Mouse (Mus musculus): ENCODE results near the gene Pum1. TPM values are rescaled to one million over a fixed set of nuclear protein-coding genes. Genes with fewer than 3 reads are reported as not detected.
"Not testable (repeated sequence)": the region's sequence is repeated elsewhere in the genome, so short reads cannot be mapped to it uniquely, and the experiment has no call there.

The Pum1 gene
- total RNA-seq, 2 experiments from 2014 or later = 28.8 to 37.7 TPM

DNA sequence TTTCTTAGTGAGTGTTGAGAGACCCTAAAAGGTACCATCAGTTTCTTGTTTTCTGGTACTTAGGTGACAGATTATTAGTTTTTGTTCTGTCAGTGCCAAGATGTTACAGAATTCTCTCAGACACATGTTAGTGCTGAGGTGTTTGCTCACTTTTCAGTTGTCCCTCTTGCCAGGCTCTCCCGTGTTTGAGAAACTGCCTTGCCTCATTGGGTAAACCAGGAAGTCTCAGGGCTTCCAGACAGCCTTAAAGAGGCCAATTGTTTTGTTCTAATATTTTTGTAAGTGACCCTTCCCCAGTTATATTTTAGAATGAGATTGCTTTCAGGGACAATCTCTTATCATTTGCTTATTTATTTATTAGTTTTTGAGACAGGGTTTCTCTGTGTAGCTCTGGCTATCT, 2.1 kb downstream of the Pum1 start:
- no peak for DNase-seq
- intact Hi-C loops (cut with DNase I) = loop anchor here (5.0 kb wide), 1 partner anchor 222 kb away; no protein-coding TSS in a partner anchor

DNA sequence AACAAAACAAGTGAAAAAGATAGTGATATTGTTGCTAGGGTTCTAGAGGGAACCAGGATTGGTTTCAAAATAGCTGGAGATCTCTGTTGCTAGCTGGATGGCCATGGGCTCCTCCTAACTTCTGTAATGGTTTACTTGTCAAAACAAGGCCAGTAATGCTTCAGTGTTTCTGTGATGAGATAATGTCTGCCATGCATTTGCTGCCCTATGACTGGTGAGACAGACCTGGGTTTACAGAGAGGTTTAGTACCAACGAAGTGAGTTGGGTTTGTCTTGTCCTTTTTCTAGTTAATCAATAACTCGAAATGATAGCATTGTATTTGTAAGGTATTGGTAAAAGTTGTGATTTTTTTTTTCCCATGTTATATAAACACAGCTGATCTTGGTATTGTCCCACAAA, 4.6 kb downstream of the Pum1 start:
- intact Hi-C loops (cut with DNase I) = loop anchor here (5.0 kb wide), 1 partner anchor 220 kb away; no protein-coding TSS in a partner anchor
- no peak for DNase-seq

DNA sequence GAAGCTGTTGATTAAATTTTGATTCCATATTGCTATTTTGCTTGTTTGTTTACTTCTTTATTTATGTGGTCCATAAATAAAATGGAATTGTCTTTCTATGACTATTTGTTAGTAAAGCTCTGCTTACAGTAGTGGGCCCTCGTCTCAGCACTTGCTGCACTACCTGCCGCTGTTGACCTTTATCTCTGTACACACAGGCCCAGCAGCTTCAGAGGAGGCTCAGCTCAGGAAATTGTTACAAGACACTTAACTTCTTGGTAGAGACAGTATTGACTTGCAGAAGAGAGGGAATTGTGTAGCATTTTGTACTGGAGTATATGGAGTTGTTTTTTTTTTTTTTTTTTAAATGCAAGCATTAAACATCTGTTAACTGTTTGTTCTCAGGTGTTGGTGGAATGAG, 5.4 kb downstream of the Pum1 start:
- DNase-seq = no peak
- intact Hi-C loops (cut with DNase I) = loop anchor here (5.0 kb wide), 1 partner anchor 219 kb away; no protein-coding TSS in a partner anchor

DNA sequence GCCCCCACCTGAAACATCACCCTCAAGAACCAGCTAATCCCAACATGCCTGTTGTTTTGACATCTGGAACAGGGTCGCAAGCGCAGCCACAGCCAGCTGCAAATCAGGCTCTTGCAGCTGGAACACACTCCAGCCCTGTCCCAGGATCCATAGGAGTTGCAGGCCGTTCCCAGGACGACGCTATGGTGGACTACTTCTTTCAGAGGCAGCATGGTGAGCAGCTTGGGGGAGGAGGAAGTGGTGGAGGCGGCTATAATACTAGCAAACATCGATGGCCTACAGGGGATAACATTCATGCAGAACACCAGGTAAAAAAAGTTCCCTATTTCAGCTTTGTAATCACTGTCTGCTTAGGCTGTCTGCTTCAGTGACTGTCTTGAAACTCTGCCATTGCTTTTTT, 5.9 kb downstream of the Pum1 start:
- intact Hi-C loops (cut with DNase I) = loop anchor here (5.0 kb wide), 1 partner anchor 218 kb away; no protein-coding TSS in a partner anchor
- no peak for DNase-seq

DNA sequence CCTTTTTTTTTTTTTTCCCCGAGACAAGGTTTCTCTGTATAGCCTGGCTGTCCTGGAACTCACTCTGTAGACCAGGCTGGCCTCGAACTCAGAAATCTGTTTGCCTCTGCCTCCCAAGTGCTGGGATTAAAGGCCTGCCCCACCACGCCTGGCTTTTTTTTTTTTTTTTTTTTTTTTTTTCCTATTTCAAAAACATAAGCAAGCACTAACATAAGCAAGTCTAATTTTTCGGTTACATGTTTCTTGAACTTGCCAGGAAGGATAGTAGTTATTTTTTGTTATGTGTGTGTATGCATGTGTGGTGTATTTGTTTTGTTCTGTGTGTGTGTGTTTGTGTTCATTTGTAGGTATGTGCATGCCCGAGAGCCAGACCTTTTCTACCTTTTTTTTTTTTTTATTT, 6.9 kb downstream of the Pum1 start:
- DNase-seq; intact Hi-C loops (cut with DNase I): not testable (repeated sequence)

DNA sequence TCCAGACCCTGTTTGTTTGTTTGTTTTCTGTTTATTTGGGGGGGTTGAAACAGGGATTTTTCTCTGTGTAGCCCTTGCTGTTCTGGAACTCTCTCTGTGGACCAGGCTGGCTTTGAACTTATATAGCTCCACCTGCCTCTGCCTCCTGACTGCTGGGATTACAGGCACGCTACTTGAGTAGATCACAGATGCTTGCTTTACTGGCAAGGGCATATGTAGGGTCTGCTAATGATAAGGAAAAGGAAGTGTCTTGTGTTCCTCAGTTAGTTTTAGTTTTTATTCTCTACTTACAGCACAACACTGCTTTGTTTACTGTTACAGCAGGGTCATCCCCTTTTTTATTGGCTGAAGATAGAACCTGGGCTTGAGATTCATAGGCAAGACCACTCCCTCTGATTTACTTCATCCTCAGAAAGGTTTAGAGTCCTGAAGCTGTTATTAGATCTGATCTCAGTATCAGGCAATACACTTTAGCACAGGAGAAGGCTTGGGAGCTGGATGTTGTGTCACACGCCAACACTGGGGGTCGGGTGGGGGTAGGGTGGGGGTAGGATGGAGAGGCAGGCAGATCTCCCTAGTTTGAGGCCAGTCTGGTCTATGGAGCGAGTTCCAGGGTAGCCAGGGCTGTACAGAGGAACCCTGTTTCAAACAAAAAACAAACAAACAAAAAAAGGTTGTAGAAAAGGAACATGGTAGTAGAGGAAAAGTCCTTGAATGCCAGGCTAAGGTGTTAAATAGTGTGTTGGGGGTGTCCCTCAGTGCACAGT, 8.1 kb downstream of the Pum1 start:
- intact Hi-C loops (cut with DNase I) = no loop called here
- no peak for DNase-seq

DNA sequence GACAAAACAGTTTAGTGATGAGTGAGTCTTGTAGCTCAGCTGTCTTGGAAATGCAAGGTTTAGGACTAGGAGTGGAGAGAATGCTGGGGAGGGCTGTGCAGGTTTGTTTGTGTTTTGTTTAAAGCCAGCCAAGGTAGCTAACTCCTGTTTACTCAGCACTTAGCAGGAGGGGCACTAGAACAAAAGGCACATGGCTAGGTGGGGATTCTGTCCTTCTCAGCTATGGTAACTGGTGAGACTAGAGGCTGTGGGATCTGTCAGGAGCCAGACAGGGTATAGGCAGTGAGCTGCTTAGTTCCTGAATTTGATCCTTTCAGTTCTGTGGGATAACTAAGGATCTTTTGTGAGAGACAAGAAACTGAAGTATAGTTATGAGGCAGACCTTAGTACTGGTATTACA, 9.0 kb downstream of the Pum1 start:
- no peak for DNase-seq
- intact Hi-C loops (cut with DNase I) = no loop called here

DNA sequence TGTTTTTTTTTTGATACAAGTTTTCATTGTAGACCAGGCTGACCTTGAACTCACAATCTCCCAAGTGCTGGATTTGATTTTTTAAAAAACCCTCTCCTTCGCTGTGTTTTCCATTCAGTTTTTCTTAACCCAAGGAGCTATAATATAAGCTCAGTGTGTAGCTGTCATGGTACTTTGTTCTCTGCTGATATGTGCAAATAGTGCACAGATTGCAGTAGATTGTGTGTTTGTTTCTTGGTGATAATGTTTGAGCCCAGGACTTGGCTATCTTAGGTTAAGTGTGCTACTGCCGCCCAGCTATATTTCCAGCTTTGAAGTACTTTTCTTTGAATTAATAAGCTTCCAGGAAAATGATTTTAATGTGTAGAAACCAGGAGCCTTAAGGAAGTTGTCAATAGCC, 13.6 kb downstream of the Pum1 start:
- intact Hi-C loops (cut with DNase I) = no loop called here
- no peak for DNase-seq

DNA sequence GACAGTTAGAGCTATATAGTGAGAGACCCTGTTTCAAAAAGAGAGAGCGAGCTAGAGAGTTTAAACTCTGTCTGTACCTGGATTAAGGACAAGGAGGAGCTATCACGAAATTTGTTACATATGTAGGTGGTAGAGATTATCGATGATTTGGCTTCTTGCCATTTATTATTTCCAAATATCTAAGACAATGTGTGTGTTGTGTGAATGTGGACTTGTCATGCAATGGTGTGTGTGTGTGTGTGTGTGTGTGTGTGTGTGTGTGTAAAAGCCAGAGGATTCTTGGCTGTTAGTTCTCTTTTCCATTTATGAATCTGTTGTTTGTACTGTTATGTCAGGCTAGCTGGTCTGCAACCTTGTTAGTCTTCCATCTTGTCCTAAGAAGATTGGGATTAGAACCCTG, 15.0 kb downstream of the Pum1 start:
- intact Hi-C loops (cut with DNase I) = no loop called here
- DNase-seq = no peak

DNA sequence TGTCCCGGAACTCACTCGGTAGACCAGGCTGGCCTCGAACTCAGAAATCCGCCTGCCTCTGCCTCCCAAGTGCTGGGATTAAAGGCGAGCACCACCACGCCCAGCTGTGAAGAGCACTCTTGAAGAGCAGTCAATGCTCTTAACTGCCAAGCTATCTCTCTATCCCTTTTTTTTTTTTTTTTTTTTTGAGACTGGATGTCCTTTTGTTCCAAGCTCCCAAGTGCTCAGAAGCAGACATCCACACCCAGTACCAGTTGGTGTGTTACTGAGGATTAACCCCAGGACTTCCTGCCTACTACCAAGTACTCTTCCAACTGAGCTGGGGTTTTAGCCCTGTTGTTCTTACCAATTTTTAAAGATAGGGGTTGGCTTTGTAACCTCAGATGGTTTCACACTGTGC, 17.6 kb downstream of the Pum1 start:
- intact Hi-C loops (cut with DNase I) = no loop called here
- DNase-seq = no peak

DNA sequence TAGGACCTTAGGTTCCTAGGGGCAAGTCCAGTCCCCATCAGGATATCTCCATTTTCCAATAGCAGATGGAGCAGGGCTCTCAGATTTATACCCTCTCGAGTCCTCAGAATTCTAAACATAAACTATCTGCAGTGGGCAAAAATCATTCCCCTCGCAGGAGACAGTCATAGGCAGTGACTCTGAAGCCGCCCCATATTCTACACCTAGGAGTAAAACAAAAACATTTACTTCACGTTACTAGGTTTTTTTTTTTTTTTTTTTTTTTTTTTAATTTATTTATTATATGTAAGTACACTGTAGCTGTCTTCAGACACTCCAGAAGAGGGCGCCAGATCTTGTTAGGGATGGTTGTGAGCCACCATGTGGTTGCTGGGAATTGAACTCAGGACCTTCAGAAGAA, 19.9 kb downstream of the Pum1 start:
- intact Hi-C loops (cut with DNase I); DNase-seq: not testable (repeated sequence)

DNA sequence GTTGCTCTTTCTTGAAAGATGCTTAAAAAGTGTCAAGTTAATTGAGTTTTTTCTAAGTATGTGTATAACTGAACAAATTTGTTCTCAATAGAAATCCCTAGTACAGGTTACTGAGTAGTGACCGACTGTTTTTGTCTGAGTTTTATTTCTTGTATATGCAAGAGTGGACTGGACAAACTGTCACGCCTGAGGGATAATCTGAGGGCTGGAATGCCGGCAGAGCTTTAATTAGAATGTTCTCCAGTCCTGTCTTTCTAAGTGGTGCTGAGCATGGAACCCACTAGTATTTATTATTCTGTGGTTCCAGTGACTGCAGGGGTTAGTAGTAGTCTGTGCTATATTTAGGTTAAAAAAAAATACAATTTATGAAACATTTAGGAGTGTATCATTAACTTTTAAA, 30.8 kb downstream of the Pum1 start:
- no peak for DNase-seq
- intact Hi-C loops (cut with DNase I) = no loop called here

DNA sequence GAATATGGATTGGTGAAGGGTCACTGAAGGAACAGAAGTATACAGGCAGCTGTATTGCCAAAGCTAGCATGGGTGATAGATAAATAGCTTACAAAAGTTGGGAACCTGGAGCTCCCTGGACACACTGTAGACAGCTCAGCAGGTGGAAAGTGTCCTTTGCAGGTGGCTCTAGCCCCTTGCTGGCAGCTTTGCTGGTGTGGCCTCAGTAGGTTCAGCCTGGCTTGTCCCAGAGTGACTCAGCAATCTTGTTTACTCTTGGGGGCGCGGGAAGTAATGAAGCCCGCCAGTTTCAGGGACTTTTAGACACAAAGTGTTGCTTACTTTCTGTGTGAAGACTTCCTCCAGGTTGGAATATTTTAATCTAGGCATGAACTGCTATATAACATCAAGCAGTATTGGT, 31.9 kb downstream of the Pum1 start:
- no peak for DNase-seq

DNA sequence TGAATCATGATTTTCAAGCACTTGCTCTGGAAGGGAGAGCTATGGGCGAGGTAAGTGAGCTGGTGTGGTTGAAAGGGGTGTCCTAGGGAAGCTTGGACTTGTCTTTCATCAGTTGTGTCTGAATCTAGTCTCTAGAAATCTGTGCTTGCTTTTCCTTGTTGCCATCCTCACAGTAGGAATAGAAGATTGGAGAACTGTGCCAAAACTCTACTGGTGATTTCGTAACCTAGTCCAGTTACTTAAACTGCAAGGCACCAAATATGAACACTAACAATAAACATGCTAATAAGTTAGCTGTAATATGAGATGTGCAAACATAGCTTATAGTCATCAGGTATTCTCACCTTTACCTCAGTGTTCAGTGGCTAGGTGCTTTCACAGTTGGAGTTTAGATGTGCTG, 37.9 kb downstream of the Pum1 start:
- DNase-seq = no peak
- intact Hi-C loops (cut with DNase I) = no loop called here

More for the DNA sequence above, 31.9 kb downstream of the Pum1 start:
- intact Hi-C loops (cut with DNase I) = no loop called here

DNA sequence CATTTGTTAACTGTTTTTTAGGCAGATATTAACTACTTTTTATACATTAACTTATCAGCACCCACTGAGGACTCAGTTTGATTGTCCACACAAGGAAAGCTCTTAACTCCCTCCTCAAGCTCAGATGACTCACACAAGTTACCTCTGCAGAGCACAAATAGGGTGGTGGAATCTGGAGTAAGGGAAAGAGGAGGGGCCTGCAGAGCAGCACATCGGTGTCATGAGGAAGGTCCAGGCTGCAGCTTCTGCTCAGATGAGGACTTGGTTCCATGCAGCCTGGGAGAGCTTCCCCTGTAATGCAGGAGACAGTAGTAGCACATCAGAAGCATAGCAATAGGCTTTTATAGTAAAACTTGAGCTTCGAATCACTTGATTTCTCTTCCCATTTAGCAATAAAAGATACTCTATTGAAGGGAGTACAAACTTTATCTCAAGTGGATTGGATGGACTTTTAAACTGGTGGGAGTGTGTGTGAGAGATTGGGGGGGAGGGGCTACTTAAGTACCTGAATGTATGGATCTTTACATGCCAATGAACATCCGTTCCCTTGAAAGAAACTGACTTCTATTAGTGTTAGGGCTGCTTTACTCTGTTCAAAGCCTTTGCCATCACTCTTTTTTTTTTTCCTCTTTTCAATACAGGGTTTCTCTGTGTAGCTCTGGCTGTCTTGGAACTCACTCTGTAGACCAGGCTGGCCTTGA, 39.9 kb downstream of the Pum1 start:
- intact Hi-C loops (cut with DNase I) = no loop called here
- no peak for DNase-seq

DNA sequence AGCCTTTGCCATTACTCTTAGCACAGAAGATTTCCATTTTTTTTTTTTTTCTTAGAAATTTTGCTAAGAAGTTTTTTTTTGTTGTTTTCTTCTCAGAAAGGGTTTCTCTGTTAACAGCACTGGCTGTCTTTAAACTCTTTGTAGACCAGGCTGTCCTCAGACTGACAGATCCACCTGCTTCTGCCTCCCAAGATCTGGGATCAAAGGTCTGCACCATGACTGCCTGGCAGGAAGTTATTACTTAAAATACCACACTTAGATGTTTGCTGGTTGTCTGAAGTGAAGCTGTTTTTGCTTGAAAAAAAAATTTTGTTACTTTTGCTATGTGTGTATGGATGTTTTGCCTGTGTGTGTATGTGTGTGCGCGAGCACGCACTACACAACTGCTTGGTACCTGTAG, 40.5 kb downstream of the Pum1 start:
- no peak for DNase-seq
- intact Hi-C loops (cut with DNase I) = no loop called here

DNA sequence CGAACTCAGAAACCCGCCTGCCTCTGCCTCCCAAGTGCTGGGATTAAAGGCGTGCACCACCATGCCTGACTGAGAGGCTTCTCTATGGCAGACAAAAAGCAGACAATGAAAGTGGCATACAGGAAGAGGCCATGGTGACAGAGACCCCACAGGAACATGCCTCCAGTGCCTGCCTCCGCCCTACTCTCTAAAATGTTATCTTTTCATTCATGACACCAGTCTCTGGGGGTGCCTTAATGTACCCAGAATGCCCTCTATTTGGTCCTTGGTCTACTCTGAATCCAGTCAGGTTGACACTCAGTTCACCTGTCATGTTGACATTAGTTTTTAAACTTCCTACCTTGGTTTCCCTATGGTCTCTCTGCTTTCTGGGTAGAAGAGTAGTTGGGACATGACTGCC, 41.5 kb downstream of the Pum1 start:
- intact Hi-C loops (cut with DNase I) = no loop called here
- DNase-seq = no peak

DNA sequence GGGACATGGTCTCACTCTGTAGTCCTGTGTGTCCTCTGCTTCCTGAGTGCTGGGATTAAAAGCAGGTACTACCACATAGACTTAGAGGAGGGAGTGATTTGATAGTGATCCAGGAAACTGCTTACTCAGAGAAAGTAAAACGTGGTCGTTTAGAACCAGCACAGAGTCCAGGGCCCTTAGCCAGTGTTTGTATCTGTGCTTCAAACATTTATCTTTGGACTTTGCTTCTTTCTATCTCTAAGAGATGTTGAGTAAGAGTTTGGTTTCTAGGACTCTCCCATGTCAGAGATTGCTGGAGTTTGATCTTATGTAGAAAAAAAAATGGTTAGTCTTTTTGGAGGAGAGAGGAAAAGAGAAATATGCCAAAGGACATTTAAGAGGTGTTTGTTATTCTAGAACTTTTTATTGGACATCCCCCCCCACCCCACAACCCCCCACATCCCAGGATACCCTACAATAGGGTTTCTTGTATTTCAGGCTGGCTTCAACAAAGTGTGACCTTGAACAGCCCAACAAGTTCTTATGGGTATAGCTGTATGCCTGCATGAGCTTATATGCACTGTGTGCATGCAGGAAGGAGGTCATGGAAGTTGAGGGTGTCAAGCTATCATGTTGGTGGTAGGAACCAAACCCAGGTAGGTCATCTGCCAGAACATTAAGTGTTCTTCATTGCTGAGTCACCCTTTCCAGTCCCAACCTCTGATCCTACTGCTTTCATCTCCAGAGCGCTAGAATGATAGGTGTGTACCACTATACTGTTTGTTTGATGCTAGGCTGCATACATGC, 43.3 kb downstream of the Pum1 start:
- intact Hi-C loops (cut with DNase I) = no loop called here
- no peak for DNase-seq

DNA sequence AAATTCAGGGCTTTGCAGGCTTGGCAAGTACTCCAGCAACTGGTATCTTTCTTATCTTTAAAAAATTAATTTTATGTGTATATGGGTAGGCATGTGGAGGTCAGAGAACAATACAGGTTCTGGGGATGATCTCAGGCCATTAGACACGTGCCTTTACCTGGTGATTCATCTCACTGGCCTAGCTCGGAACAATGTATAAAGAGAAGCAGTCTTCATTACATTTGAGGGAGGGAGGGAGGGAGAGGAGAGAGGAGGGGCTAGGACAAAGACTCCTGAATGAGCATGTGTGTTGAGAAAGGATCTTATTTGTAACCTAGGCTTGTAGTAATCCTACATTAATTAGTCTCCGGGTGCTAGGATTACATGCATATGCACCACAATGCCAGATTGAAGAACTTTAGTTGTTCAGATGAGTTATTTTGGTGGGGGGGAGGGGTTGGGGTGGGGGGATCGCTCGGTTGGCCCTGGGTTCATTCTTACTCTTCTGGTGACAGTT, 48.3 kb downstream of the Pum1 start:
- intact Hi-C loops (cut with DNase I) = no loop called here

DNA sequence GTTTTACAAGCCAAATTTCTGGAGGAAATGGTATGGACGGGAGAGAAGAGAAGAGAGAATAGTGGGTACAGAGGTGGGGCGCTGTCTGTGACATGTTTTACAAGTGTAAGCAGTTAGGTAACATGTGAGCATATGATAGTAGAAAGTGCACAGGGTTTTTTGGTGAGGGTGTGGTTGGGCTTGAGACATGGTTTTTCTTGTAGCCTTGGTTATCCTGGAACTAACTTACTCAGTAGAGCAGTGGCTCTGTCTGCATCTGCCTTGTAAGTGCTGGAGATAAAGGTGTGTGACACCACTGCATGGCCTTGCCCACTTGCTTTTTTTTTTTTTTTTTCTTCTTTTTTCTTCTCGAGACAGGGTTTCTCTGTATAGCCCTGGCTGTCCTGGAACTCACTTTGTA, 49.2 kb downstream of the Pum1 start:
- intact Hi-C loops (cut with DNase I) = no loop called here
- DNase-seq = no peak

More for the DNA sequence above, 48.3 kb downstream of the Pum1 start:
- DNase-seq = no peak

DNA sequence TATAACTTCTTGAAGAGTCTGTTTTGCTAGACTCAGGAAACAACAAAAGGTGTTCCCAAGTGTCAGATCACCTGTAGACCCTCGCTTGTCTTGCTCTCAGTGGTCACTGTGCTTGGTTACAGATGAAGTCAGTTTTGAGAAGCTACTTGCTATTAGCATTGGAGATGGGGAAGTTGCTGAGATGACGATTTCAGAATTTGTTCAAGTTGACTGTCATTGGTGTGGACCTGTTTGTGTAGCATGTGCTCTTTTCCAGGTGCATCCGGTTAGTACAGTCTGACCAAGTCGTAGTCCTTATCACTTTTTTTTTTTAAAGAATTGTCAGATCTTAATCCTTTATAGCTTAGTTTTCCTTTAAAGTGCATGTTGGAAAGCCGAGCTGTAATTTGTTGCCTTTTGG, 50.3 kb downstream of the Pum1 start:
- no peak for DNase-seq
- intact Hi-C loops (cut with DNase I) = no loop called here

All from gastrocnemius, postnatal 36 days (tissue).